ENCODE assay signal across 28 mouse cellular contexts in genomic region chr12:70475336-70475735, GRCm38 (mm10).
"Had no signal": no experiment of that assay in that cellular context is flagged by ENCODE, and none has a peak within 500 bp of the region (broad histone marks: within the 10 kb centered on the region; RNA-seq: fewer than 3 reads in every experiment).

No protein-coding gene starts in this region.

- H3K27ac ChIP-seq: embryonic facial prominence, embryonic 10.5 days; embryonic facial prominence, embryonic 12.5 days; embryonic facial prominence, embryonic 13.5 days; embryonic facial prominence, embryonic 15.5 days; forebrain, embryonic 10.5 days; forebrain, embryonic 12.5 days; forebrain, embryonic 13.5 days; forebrain, embryonic 15.5 days; gastrocnemius, adult 2 months had no signal

- H3K36me3 ChIP-seq: embryonic facial prominence, embryonic 10.5 days; embryonic facial prominence, embryonic 12.5 days; embryonic facial prominence, embryonic 13.5 days; embryonic facial prominence, embryonic 15.5 days; forebrain, embryonic 10.5 days; forebrain, embryonic 12.5 days; forebrain, embryonic 15.5 days had no signal

- H3K4me2 ChIP-seq: embryonic facial prominence, embryonic 12.5 days; embryonic facial prominence, embryonic 13.5 days; embryonic facial prominence, embryonic 15.5 days; forebrain, embryonic 12.5 days; forebrain, embryonic 13.5 days; forebrain, embryonic 15.5 days had no signal

- H3K4me1 ChIP-seq: embryonic facial prominence, embryonic 13.5 days; forebrain, embryonic 12.5 days; forebrain, embryonic 13.5 days; forebrain, embryonic 15.5 days had no signal

- DNase-seq: cerebellum, adult 2 months; cerebellum, adult 8-10 months; cerebellum, adult 9-10 months; cerebellum, adult 9-11 months; cerebellum, postnatal 10 days; cerebellum, postnatal 14 days; cerebellum, postnatal 25 days; cerebellum, postnatal 36 days; embryo, embryonic 11 days; forebrain, postnatal 0 days; gastrocnemius, adult 2 months; gastrocnemius, postnatal 10 days; gastrocnemius, postnatal 14 days; gastrocnemius, postnatal 25 days; gastrocnemius, postnatal 36 days; heart, adult 11 months; heart, adult 18-20 months had no signal

- ATAC-seq: forebrain, embryonic 13.5 days; forebrain, embryonic 14.5 days; forebrain, embryonic 15.5 days; forebrain, embryonic 16.5 days; forebrain, postnatal 0 days had no signal

- H3K4me3 ChIP-seq: embryonic facial prominence, embryonic 10.5 days; embryonic facial prominence, embryonic 12.5 days; embryonic facial prominence, embryonic 13.5 days; embryonic facial prominence, embryonic 15.5 days; erythroblast, embryonic 14.5 days; forebrain, embryonic 10.5 days; forebrain, embryonic 12.5 days; forebrain, embryonic 13.5 days; forebrain, embryonic 15.5 days; gastrocnemius, adult 2 months had no signal

- H3K9me3 ChIP-seq: embryonic facial prominence, embryonic 10.5 days; embryonic facial prominence, embryonic 12.5 days; embryonic facial prominence, embryonic 13.5 days; embryonic facial prominence, embryonic 15.5 days; forebrain, embryonic 10.5 days; forebrain, embryonic 12.5 days; forebrain, embryonic 13.5 days; forebrain, embryonic 15.5 days had no signal

- H3K9ac ChIP-seq: embryonic facial prominence, embryonic 12.5 days; embryonic facial prominence, embryonic 13.5 days; embryonic facial prominence, embryonic 15.5 days; forebrain, embryonic 12.5 days; forebrain, embryonic 13.5 days; forebrain, embryonic 15.5 days; forebrain, postnatal 0 days had no signal

- H3K27me3 ChIP-seq: embryonic facial prominence, embryonic 12.5 days; embryonic facial prominence, embryonic 13.5 days; embryonic facial prominence, embryonic 15.5 days; forebrain, embryonic 12.5 days; forebrain, embryonic 13.5 days; forebrain, embryonic 15.5 days had no signal
